Mouse (Mus musculus) spleen, postnatal 0 days (tissue): ENCODE measurements around the gene Itpripl2. TPM values are rescaled to one million over a fixed set of nuclear protein-coding genes. Genes with fewer than 3 reads are reported as not detected.

Experiments
- polyA plus RNA-seq: library from polyadenylated mRNA; unstranded; fragments of >200 nt; fragmentation: Nextera tagmentation; extraction: Ambion mirVana; gene quantifications from 2 replicates; pipeline ENCODE4 v1.2.1, GENCODE M21; 2015

The Itpripl2 gene
- polyA plus RNA-seq, result 3.2 and 4.2 TPM in 2 replicates

DNA sequence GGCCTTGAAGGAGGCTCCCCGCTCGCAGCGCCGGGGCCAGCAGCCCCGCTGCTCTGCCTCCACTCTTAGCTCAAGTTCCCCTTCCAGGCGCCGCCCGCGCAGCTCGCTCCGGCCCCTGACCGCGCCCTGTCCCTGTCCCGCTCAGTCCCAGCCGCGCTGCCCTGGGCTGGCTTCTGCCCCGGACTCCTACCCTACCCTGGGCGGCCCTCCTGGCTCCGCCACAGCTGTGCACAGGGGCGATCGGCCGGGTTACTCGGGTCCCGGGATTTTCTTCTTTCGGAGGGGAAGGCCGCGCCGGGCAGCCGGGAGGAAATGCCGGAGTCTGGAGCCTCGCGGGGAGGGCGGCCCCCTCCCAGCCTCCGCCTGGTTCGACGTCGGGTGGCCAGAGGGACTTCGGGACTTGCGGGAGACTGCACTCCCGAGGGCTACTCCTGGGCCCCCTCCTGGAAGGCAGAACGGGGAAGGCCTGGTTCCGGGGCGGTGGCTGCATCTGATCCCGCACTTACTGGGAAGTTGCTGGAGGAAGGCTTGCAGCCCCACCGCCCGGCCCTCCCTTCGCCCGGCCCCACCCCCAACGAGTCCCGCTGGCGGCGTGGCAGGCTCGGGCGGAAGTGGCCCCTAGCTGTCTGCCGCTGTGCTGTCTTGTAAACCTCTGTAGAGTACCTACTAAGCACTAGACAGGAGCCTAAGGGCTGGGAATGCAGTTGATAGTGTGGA is at the start of gene Itpripl2:
TSS of gene Itpripl2 (minus strand) at position 545 of the 717 bp plus-strand sequence.

DNA sequence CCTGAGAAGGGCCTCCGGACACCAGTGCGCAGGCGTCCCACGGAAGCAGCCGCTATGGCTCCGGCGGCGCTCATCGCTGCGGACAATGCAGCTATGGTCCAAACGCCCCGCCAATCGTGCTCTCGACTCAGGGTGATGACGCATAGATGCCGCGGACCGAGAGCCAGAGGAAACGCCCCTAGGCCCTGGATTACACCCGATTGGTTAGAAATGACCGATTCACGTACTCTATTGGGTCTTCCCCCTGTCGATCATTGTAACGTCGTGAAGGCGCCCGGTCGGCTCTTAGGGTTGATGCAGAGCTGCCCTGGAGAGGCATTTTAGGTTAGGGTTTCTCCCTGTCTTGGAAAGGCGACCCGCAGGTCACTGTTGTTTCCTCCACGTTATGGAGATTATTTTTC is 41.4 kb upstream of the Itpripl2 start, which contains the start of gene Coq7:
TSS of gene Coq7 (minus strand) at position 179 of the 401 bp plus-strand sequence.

DNA sequence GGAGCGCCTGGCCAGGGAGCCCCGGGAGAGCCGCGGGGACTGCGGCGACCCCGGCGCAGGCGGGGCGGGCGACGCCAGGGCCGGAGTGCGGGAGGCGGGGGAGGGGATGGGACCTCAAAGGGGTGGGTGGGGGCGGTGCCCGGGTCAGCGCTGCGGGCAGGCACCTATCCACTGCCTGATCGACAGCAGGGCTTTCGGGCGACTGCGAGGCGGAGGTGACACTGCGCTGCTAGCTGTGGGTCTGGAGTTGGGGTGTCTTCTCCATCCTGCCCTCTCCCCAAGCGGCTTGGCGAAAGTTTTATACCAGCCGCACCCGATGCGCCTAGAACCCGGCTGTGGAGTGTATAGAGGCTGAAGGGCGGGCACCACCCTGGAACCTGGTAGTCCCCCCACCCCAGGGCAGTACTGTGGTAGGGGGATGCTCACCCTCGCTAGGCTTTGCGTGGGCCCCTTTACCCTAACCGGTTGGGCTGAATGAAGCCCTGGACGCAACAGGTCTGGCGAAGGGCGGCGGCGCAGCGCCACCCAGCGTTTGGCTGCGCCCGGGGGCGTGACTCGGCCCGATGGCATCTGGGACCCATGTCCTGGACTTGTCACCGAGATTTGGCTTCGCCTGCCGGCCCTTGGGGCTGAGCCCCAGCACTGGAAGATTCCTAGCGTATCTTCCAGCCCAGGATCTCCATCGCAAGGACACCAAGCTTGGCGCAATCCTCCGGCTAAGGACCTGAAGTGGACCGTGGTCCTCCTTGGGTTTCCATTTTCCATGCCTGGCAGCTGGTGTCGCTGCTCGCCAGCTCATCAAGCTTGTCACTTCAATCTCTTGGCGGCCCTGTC is 43.4 kb downstream of the Itpripl2 start, which contains the start of gene Syt17:
TSS of gene Syt17 (minus strand) at position 89 of the 834 bp plus-strand sequence.

Other genes starting within 250 kb of the Itpripl2 start
- gene Smg1, start 248.3 kb downstream of the Itpripl2 start, polyA plus RNA-seq, result 9.4 and 10.4 TPM in 2 replicates
- 0.16 TPM in 1 of 2 replicates, not detected in the other for gene Syt17, start 43.8 kb downstream of the Itpripl2 start, polyA plus RNA-seq
- gene Coq7, start 41.4 kb upstream of the Itpripl2 start, polyA plus RNA-seq, result 64.2 and 65.1 TPM in 2 replicates
- gene Tmc7, start 92.8 kb upstream of the Itpripl2 start, polyA plus RNA-seq, result 0.28 and 0.76 TPM in 2 replicates
- 0.04 TPM in 1 of 2 replicates, not detected in the other for gene Tmc5, start 105.3 kb upstream of the Itpripl2 start, polyA plus RNA-seq
- 53.9 and 54.9 TPM in 2 replicates for gene Gde1, start 213.8 kb upstream of the Itpripl2 start, polyA plus RNA-seq
- 9.8 and 10.5 TPM in 2 replicates for gene Ccp110, start 220.6 kb upstream of the Itpripl2 start, polyA plus RNA-seq
- 38.8 and 39.8 TPM in 2 replicates for gene Vps35l, start 248.3 kb upstream of the Itpripl2 start, polyA plus RNA-seq